Mouse (Mus musculus): Measurements from ENCODE around the gene Zkscan17. TPM values are rescaled to one million over a fixed set of nuclear protein-coding genes. Genes with fewer than 3 reads are reported as not detected.

Gene Zkscan17
- total and polyA plus RNA-seq, 2 experiments from 2014 or later = 10.1 to 20.6 TPM

GRCm38 (mm10) chr11:59560906-59561305 is 34.4 kb upstream of the Zkscan17 start:
- Histone ChIP-seq H3K4me1 (ENCODE audit: control insufficient read depth, insufficient read depth) (no peaks in the 10 kb centered on the region), H3K4me2 (ENCODE audit: low read depth, low read length) (no peak overlapping the region), H3K27me3 (ENCODE audit: control insufficient read depth, insufficient read depth, low read length) (no peaks in the 10 kb centered on the region), H3K4me3 (ENCODE audit: low read depth, low read length) (no peak overlapping the region), H3K27ac (ENCODE audit: low read depth) (no peak overlapping the region), H3K9ac (replicated peaks; ENCODE audit: low read depth, low read length) (no peak overlapping the region), H3K36me3 (replicated peaks; ENCODE audit: control insufficient read depth, insufficient read depth, low read length) (no peaks in the 10 kb centered on the region), H3K9me3 (replicated peaks; ENCODE audit: control insufficient read depth, low read length) (no peaks in the 10 kb centered on the region)
- ATAC-seq (ENCODE audit: insufficient read depth, low read depth) (no peak), DNase-seq (ENCODE audit: low spot score) (no peak)
- WGBS = 62% methylated on average over 3 of the region's 3 CpGs
- TF ChIP-seq EP300 (IDR thresholded peaks at IDR 0.05; ENCODE audit: low read depth) (no peak), CTCF (IDR thresholded peaks at IDR 0.05; ENCODE audit: low read depth) (no peak)

- Histone ChIP-seq H3K36me3 (replicated peaks; ENCODE audit: control insufficient read depth, insufficient read depth, low read length) (no peaks in the 10 kb centered on the region), H3K27me3 (ENCODE audit: control insufficient read depth, insufficient read depth, low read length) (no peaks in the 10 kb centered on the region), H3K4me3 (ENCODE audit: low read depth, low read length) (no peak overlapping the region), H3K27ac (ENCODE audit: low read depth) (no peak overlapping the region), H3K9me3 (replicated peaks; ENCODE audit: control insufficient read depth, low read length) (no peaks in the 10 kb centered on the region), H3K9ac (replicated peaks; ENCODE audit: low read depth, low read length) (no peak overlapping the region), H3K4me2 (ENCODE audit: low read depth, low read length) (no peak overlapping the region), H3K4me1 (ENCODE audit: control insufficient read depth, insufficient read depth) (no peaks in the 10 kb centered on the region)
- ATAC-seq (ENCODE audit: insufficient read depth, low read depth) (no peak), DNase-seq (ENCODE audit: low spot score) (no peak)
- TF ChIP-seq EP300 (IDR thresholded peaks at IDR 0.05; ENCODE audit: low read depth) (no peak), CTCF (IDR thresholded peaks at IDR 0.05; ENCODE audit: low read depth) (no peak)
- 71% methylated on average over 8 of the region's 8 CpGs for WGBS
Observed at GRCm38 (mm10) chr11:59554535-59554934, 28.0 kb upstream of the Zkscan17 start.

- no peak overlapping the region for H3K4me2 ChIP-seq (ENCODE audit: low read depth, low read length)
- no peaks in the 10 kb centered on the region for H3K36me3 ChIP-seq (replicated peaks; ENCODE audit: control insufficient read depth, insufficient read depth, low read length)
- TF ChIP-seq CTCF (IDR thresholded peaks at IDR 0.05; ENCODE audit: low read depth) (no peak), EP300 (IDR thresholded peaks at IDR 0.05; ENCODE audit: low read depth) (no peak)
- ATAC-seq (ENCODE audit: insufficient read depth, low read depth) (no peak), DNase-seq (ENCODE audit: low spot score) (no peak)
- no peaks in the 10 kb centered on the region for H3K27me3 ChIP-seq (ENCODE audit: control insufficient read depth, insufficient read depth, low read length)
- H3K27ac ChIP-seq (ENCODE audit: low read depth) = no peak overlapping the region
- no peak overlapping the region for H3K9ac ChIP-seq (replicated peaks; ENCODE audit: low read depth, low read length)
- H3K4me1 ChIP-seq (ENCODE audit: control insufficient read depth, insufficient read depth) = no peaks in the 10 kb centered on the region
- 92% methylated on average over 11 of the region's 11 CpGs for WGBS
- H3K4me3 ChIP-seq (ENCODE audit: low read depth, low read length) = no peak overlapping the region
- no peaks in the 10 kb centered on the region for H3K9me3 ChIP-seq (replicated peaks; ENCODE audit: control insufficient read depth, low read length)
Observed at GRCm38 (mm10) chr11:59554127-59554526, 27.6 kb upstream of the Zkscan17 start.

- Histone ChIP-seq H3K9me3 (replicated peaks; ENCODE audit: control insufficient read depth, low read length) (no peaks in the 10 kb centered on the region), H3K27ac (ENCODE audit: low read depth) (no peak overlapping the region), H3K4me1 (ENCODE audit: control insufficient read depth, insufficient read depth) (no peaks in the 10 kb centered on the region), H3K36me3 (replicated peaks; ENCODE audit: control insufficient read depth, insufficient read depth, low read length) (no peaks in the 10 kb centered on the region), H3K4me2 (ENCODE audit: low read depth, low read length) (no peak overlapping the region), H3K4me3 (ENCODE audit: low read depth, low read length) (no peak overlapping the region), H3K9ac (replicated peaks; ENCODE audit: low read depth, low read length) (no peak overlapping the region), H3K27me3 (ENCODE audit: control insufficient read depth, insufficient read depth, low read length) (no peaks in the 10 kb centered on the region)
- no peak for ATAC-seq (ENCODE audit: insufficient read depth, low read depth)
- 74% methylated on average over 9 of the region's 9 CpGs for WGBS
- TF ChIP-seq EP300 (IDR thresholded peaks at IDR 0.05; ENCODE audit: low read depth) (no peak), CTCF (IDR thresholded peaks at IDR 0.05; ENCODE audit: low read depth) (no peak)
- no peak for DNase-seq (ENCODE audit: low spot score)
Observed at GRCm38 (mm10) chr11:59544005-59544404, 17.5 kb upstream of the Zkscan17 start.

- no peaks in the 10 kb centered on the region for H3K36me3 ChIP-seq (replicated peaks; ENCODE audit: control insufficient read depth, insufficient read depth, low read length)
- no peaks in the 10 kb centered on the region for H3K27me3 ChIP-seq (ENCODE audit: control insufficient read depth, insufficient read depth, low read length)
- ATAC-seq (ENCODE audit: insufficient read depth, low read depth) = no peak
- WGBS = 76% methylated on average over 3 of the region's 3 CpGs
- H3K27ac ChIP-seq (ENCODE audit: low read depth) = no peak overlapping the region
- no peak for DNase-seq (ENCODE audit: low spot score)
- H3K9ac ChIP-seq (replicated peaks; ENCODE audit: low read depth, low read length) = no peak overlapping the region
- no peaks in the 10 kb centered on the region for H3K9me3 ChIP-seq (replicated peaks; ENCODE audit: control insufficient read depth, low read length)
- no peak overlapping the region for H3K4me3 ChIP-seq (ENCODE audit: low read depth, low read length)
- H3K4me1 ChIP-seq (ENCODE audit: control insufficient read depth, insufficient read depth) = no peaks in the 10 kb centered on the region
- TF ChIP-seq EP300 (IDR thresholded peaks at IDR 0.05; ENCODE audit: low read depth) (no peak), CTCF (IDR thresholded peaks at IDR 0.05; ENCODE audit: low read depth) (no peak)
- H3K4me2 ChIP-seq (ENCODE audit: low read depth, low read length) = no peak overlapping the region
Observed at GRCm38 (mm10) chr11:59543376-59543775, 16.8 kb upstream of the Zkscan17 start.

GRCm38 (mm10) chr11:59542442-59542841 is 15.9 kb upstream of the Zkscan17 start:
- Histone ChIP-seq H3K4me1 (ENCODE audit: control insufficient read depth, insufficient read depth) (no peaks in the 10 kb centered on the region), H3K36me3 (replicated peaks; ENCODE audit: control insufficient read depth, insufficient read depth, low read length) (no peaks in the 10 kb centered on the region), H3K9ac (replicated peaks; ENCODE audit: low read depth, low read length) (no peak overlapping the region), H3K27me3 (ENCODE audit: control insufficient read depth, insufficient read depth, low read length) (no peaks in the 10 kb centered on the region), H3K4me3 (ENCODE audit: low read depth, low read length) (no peak overlapping the region), H3K4me2 (ENCODE audit: low read depth, low read length) (no peak overlapping the region), H3K9me3 (replicated peaks; ENCODE audit: control insufficient read depth, low read length) (no peaks in the 10 kb centered on the region), H3K27ac (ENCODE audit: low read depth) (no peak overlapping the region)
- TF ChIP-seq CTCF (IDR thresholded peaks at IDR 0.05; ENCODE audit: low read depth) (no peak), EP300 (IDR thresholded peaks at IDR 0.05; ENCODE audit: low read depth) (no peak)
- no peak for ATAC-seq (ENCODE audit: insufficient read depth, low read depth)
- 67% methylated on average over 6 of the region's 6 CpGs for WGBS
- DNase-seq (ENCODE audit: low spot score) = no peak
